In the genomic region with DNA sequence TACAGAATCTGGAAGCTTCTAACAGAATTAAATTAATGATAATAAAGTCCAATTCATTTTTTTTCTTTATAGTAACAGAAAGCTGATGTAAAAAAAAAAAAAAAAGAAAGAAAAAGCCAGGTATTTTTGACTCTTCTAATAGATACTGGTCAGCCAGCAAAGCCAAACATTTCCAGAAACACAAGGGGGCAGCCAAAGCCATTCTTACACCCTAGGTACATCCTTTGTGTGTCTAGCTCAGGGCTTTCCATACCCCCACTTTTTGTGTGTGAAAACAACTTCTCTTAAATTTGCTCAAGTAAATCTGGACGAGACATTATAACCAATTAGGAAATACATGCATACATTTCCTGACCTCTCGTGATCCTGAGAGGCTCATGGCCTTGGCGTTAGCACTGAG, we compare ENCODE assay signal across 11 mouse cellular contexts. TPM values are rescaled to one million over a fixed set of nuclear protein-coding genes. Genes with fewer than 3 reads are reported as not detected.
DNase-seq lines count a peak whose midpoint lies in the region; ATAC-seq and TF ChIP-seq lines count a peak whose summit lies in the region.
"Had no signal": no experiment of that assay in that cellular context is flagged by ENCODE, and none has a peak within 500 bp of the region (broad histone marks: within the 10 kb centered on the region; RNA-seq: fewer than 3 reads in every experiment).

No protein-coding gene starts in this region.

- H3K4me2 ChIP-seq in kidney, postnatal 0 days (ENCODE audit: low read length): no peak overlapping the region
- H3K4me2 ChIP-seq: embryonic facial prominence, embryonic 13.5 days; neural tube, embryonic 12.5 days had no signal

- peak; percentile 40 for DNase-seq in embryo, embryonic 10.5 days (ENCODE audit: low spot score)
- DNase-seq in embryo, embryonic 10 days (ENCODE audit: low spot score): no peak
- peak; percentile 62 for DNase-seq in kidney, postnatal 0 days (ENCODE audit: low spot score)
- no peak for DNase-seq in kidney, adult 9 months
- DNase-seq in thymus, postnatal 25 days: peak; percentile 18
- DNase-seq in thymus, postnatal 0 days (ENCODE audit: low spot score): no peak
- DNase-seq in MN1 (ENCODE audit: low spot score): no peak
- DNase-seq in urinary bladder, postnatal 36 days (ENCODE audit: low spot score in 2 of 2): no peak
- DNase-seq: adrenal gland, adult 8-10 months had no signal

- H3K4me3 ChIP-seq in kidney, postnatal 0 days (replicated peaks; ENCODE audit: low read depth, low read length): no peak overlapping the region
- H3K4me3 ChIP-seq: embryonic facial prominence, embryonic 13.5 days; neural tube, embryonic 12.5 days had no signal

- H3K9me3 ChIP-seq in kidney, postnatal 0 days (replicated peaks; ENCODE audit: low read length): no peaks in the 10 kb centered on the region
- H3K9me3 ChIP-seq: embryonic facial prominence, embryonic 13.5 days; neural tube, embryonic 12.5 days had no signal

- H3K27ac ChIP-seq in kidney, postnatal 0 days: no peak overlapping the region
- H3K27ac ChIP-seq: embryonic facial prominence, embryonic 13.5 days; neural tube, embryonic 12.5 days had no signal

- peak; percentile 55 for TF ChIP-seq CTCF in kidney, postnatal 0 days (IDR thresholded peaks at IDR 0.05; ENCODE audit: low read depth)

- no peak overlapping the region for H3K9ac ChIP-seq in kidney, postnatal 0 days (ENCODE audit: low read depth, low read length)
- H3K9ac ChIP-seq: embryonic facial prominence, embryonic 13.5 days; neural tube, embryonic 12.5 days had no signal

- H3K4me1 ChIP-seq in kidney, postnatal 0 days (replicated peaks; ENCODE audit: insufficient read depth, low read length): no peaks in the 10 kb centered on the region
- H3K4me1 ChIP-seq: neural tube, embryonic 12.5 days had no signal

- no peak for ATAC-seq in kidney, postnatal 0 days (replicated peaks; ENCODE audit: low FRiP score, low read depth)

- no peaks in the 10 kb centered on the region for H3K27me3 ChIP-seq in kidney, postnatal 0 days (ENCODE audit: insufficient read depth, low read length)
- H3K27me3 ChIP-seq: embryonic facial prominence, embryonic 13.5 days; neural tube, embryonic 12.5 days had no signal

- no peaks in the 10 kb centered on the region for H3K36me3 ChIP-seq in kidney, postnatal 0 days (ENCODE audit: insufficient read depth, low read length)
- H3K36me3 ChIP-seq: neural tube, embryonic 12.5 days had no signal

- WGBS in kidney, postnatal 0 days: 66% methylated on average over 3 of the region's 3 CpGs

RNA-seq across cellular contexts. Expression of gene Calhm6, which starts 24.0 kb away (rescaled TPM):
- 0.94 and 1.3 TPM in 2 replicates for polyA plus RNA-seq in kidney, postnatal 0 days (2015; fragmentation: Nextera tagmentation; extraction: Ambion mirVana)
- 9.2 and 9.8 TPM in 2 replicates for polyA plus RNA-seq in thymus, postnatal 0 days (2015; fragmentation: Nextera tagmentation; extraction: Ambion mirVana)

RNA-seq across cellular contexts. Expression of gene Calhm5, which starts 55.5 kb away (rescaled TPM):
- 0.56 and 0.57 TPM in 2 replicates for polyA plus RNA-seq in kidney, postnatal 0 days (2015; fragmentation: Nextera tagmentation; extraction: Ambion mirVana)
- 0.10 and 0.14 TPM in 2 replicates for polyA plus RNA-seq in thymus, postnatal 0 days (2015; fragmentation: Nextera tagmentation; extraction: Ambion mirVana)

RNA-seq across cellular contexts. Expression of gene Dse, which starts 55.7 kb away (rescaled TPM):
- polyA plus RNA-seq in kidney, postnatal 0 days (2015; fragmentation: Nextera tagmentation; extraction: Ambion mirVana): 17.4 and 19.1 TPM in 2 replicates
- polyA plus RNA-seq in thymus, postnatal 0 days (2015; fragmentation: Nextera tagmentation; extraction: Ambion mirVana): 5.1 and 5.5 TPM in 2 replicates

Comparison
In these comparisons a context has a peak if more than half of its experiments do, and no peak if none do; other contexts are left out.
1. DNase-seq: peak in embryo, embryonic 10.5 days (single experiment), kidney, postnatal 0 days (single experiment) and thymus, postnatal 25 days (single experiment); none in embryo, embryonic 10 days (single experiment), kidney, adult 9 months (single experiment), thymus, postnatal 0 days (single experiment), MN1 (single experiment) and urinary bladder, postnatal 36 days (0 of 2).